Mouse (Mus musculus): ENCODE results near the gene Usp17le.
"Not testable (repeated sequence)": the region's sequence is repeated elsewhere in the genome, so short reads cannot be mapped to it uniquely, and the experiment has no call there.

Usp17le gene

GRCm38 (mm10) chr7:104777370-104777769 is at the start of gene Usp17le:
Gene Usp17le, minus strand, starts transcription at chr7:104777470.
- not testable (repeated sequence) for DNase-seq

- not testable (repeated sequence) for DNase-seq
Observed at GRCm38 (mm10) chr7:104810335-104810734, 33.1 kb upstream of the Usp17le start.

GRCm38 (mm10) chr7:104790796-104791195 is 13.5 kb upstream of the Usp17le start:
- no peak for DNase-seq
